Mouse (Mus musculus) retina, postnatal 1 day (tissue): ENCODE measurements around the gene Nol7.

Experiments used
- DNase-seq: peaks from one replicate; pipeline ENCODE4 v3.0.0-alpha.2; 2012

The Nol7 gene

DNA sequence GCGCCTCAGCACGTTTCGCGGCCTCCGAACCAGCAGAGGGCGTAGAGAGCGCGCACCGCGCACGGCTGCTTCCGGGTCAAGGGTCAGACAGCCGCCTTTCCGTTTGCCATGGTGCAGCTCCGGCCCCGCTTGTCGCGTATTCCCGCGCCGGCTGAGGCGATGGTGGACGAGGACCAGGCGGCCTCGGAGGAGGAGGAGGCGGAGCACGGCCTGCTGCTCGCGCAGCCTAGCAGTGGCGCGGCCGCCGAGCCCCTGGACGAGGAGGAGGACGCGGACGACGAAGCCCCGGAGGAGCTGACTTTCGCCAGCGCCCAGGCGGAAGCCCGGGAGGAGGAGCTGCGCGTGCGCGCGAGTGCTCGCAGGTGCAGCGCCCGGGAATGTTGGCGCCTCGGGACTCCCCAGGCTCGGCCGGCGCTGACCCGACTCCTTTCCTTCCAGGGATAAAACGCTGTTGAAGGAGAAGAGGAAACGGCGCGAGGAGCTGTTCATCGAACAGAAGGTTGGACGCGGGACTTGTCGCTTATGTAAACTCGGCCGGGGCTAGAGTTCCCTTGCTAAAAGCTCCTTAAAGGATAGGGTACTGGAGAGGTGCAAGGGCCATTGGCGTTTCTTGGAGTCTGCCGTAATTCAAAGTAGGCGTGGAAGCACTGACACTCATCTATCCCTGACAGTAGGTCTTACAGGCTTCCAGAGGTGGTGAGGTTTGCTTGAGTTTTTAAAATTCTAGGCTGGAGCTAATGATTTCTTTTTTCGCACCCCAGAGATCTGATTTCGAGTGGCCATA lies at the start of gene Nol7:
TSS of gene Nol7 (plus strand) at position 94 of the 784 bp plus-strand sequence.
- DNase-seq: peak; percentile 95

DNA sequence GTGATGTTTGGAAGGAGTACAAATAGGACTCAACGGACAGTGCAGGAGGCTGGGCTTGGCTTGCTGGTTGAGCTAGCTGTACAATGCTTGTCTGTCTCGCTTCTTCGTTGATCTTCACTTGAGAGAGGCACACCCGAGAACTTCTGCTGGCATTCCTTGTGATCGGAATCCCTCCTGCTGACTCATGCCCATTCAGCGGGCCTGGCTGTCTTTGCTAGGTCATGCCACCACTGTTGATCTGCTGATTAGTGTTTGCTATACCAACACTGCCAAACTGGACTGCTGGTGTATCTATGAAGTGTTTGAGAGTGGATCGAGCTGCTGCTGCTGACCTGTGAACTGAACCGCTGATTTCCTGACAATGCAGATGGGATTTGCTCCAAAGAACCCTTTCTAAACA lies 48.8 kb upstream of the Nol7 start:
- no peak for DNase-seq

DNA sequence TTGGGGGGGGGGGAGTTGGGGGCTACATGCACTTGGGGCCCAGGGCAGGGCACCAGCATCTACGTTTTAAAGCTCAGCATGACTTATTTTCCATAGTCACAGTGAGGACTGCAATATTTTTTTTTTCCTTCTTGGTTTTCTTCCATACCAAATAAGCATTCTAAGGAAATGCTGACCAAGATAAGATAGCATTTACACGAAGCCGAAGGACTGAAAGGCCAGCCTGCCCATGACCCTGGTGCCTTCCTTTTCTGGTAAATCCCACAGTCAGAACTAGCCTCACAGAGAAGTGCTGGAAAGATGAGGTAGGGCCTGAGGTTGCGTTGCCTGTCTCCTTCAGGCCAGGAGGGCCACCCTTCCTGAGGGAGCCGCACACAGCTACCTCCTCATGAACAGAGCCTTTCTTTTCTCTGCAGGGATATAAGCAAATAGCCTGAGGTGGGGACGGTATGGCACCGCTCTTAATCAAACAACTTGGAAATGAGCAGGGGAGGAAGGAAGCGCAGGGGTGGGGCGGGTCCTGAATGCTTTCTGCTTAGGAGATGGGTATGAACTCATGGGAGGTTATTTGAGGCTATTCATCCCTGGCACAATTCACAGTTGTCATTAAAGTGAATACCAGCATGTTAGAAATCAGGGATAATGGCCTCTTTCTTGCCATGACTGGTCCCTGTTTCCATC lies 47.6 kb upstream of the Nol7 start:
- DNase-seq: no peak

DNA sequence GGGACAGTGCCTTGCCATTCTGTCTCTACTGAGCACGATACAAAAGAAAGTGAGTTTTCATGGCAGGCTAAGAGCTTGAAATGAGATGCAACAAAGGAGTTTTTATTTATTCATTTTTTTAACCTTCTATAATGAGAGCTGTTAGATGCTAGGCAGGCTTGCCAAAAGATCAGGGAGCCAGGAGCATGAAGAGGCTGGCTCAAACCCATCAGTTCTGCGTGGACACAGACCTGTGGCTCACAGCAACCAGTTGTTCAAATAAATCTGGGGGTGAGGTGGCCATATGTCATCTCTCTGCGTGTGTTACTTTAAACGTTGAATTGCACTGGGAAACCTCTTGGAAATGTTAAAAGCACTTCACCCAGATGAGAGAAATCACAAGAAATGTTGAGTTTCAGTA lies 44.8 kb upstream of the Nol7 start:
- no peak for DNase-seq

DNA sequence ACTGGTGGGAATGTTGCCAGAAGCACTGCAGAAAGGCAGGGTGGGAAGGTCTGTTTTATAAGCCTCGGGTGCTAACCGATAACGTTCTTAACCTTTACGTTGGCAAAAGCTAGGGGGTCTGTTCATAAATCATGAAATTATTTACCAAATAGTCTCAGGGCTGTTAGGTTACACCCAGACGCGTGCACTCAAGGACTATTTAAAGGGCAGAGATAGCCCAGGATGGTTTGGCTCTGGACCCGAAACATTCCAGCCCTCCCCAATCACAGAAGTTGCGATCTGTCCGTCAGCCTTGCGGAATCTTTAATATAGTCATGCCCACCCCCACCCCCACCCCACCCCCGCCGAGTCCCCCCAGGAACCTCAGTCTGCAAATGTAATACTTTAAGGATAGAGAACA lies 43.8 kb upstream of the Nol7 start:
- no peak for DNase-seq

DNA sequence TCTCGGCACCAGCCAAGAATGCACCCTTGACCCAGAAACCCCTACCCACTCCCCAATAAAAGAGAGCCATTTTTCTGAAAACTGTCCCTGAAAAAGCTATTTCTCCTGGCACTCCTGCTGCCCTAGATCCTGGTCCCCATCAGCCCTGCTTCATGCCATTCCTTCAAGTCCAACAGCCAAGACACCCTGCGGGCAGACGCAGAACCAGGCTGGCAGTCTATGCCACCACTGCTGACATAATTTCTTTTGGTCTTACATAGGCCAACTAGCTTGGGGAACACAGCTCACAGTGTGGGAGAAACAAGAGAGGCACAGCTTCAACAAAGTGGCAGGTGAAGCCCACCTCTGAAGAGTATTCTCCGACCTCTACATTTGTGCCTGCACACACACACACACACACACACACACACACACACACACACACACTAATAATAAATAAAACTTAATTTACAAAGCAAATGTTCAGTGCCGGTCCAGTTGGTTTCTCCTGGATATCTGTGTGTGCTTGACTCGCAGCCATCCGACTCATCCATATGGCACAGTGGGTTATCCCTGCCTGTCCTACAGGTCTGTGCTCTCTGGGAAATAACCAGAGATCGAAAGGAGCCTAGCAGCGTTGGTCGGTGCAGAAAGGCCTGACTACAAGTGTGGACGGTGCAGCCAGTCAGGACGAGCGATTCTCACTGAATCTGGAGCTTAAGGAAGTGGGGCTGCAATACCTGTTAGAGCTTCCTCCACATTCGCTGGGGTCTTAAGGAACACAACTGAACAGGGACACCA lies 41.7 kb upstream of the Nol7 start:
- no peak for DNase-seq

DNA sequence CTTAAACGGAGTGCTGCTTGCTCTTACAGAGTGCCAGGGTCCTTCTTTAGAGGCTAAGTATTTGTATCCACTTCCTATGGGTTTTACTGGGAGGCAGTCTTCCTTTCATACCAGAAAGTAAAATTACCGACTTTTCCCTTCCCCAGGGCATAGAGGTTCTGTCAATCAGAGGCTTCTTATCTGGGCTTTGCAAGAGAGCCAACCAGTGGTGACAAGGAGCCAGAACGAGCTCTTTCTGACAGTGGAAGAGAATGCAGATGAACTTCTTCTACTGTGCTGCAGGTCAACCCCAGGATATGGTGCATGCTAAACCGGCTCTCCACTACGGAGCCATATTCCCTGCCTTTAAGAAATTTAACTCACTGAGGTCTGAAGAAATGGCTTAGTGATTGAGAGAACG lies 37.7 kb upstream of the Nol7 start:
- no peak for DNase-seq

DNA sequence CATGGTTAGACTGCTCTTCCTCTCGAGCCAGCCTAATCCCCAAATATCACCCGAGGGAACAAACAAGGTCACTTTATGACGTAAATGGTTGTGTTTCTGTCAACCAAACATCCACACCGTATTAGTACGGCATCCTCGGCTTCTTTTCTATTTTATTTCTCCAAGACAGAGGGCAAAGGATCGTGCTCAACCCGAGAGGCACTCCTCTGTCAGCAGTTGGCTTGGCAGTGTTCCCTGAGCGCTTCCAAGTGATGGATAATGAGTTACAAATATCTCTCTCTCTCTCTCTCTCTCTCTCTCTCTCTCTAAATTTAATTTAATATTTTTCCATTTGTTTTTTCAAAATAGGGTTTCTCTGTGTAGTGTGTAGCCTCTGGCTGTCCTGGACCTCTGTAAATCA lies 35.8 kb upstream of the Nol7 start:
- DNase-seq: no peak

DNA sequence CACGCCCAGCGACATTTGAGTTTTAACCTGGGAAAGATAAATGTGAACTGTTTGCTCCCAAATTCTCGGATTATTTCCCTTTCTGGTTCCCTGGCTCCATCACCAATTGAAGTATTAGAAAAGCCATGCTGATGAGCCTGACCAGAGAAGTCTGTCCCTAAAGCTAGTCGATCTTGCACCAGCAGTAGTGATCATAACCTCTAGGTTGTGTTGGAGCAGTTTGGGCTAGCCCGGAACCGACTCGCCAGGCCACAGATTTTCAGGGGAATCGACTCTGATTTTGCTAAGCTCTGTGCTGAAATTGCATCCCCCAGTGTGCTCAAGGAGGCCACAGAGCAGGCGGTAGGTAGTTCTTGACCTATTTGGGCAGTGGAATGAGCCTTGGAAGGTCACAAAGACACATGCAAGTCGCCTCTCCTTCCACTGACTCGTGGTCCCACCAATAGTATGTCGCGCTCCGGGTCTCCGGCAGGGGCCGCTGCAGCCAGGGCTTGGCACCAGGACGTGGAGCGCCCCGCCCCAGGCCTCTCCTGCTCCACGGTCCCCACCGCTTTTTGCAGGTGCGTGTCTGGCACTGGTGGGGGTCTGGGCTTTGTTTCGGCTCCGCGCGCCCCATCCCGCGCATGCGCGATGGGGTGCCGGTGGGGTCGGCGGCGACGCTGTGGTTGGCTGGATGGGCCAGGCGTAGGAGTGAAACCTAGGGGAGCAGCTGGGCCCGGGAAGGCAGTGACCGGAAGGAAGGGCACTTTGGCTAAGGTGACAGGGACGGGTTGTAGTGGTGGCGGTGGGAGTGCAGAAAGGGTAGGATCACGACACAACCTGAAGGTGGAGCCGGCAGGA lies 33.0 kb upstream of the Nol7 start, which contains the start of gene Sirt5:
TSS of gene Sirt5 (plus strand) at position 512 of the 840 bp plus-strand sequence.
- DNase-seq: peak; percentile 95

DNA sequence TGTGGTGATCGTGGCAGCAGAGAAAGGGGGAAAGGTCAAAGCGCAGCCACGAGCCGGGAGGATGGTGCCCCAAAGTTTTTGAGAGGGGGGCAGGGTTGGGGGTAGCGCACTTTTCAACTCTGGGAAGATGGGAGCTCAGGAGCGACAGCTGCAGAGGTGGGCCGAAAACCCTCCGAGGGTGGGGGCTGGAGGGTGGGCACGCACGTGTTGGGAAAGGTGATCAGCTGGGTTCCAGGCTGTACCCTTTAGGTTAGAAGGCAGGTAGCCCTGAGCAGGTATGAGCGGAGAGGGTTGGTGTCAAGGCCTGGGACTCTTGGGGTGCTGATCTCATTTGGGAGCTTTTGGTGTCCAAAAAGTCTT lies 32.4 kb upstream of the Nol7 start:
- DNase-seq: no peak

DNA sequence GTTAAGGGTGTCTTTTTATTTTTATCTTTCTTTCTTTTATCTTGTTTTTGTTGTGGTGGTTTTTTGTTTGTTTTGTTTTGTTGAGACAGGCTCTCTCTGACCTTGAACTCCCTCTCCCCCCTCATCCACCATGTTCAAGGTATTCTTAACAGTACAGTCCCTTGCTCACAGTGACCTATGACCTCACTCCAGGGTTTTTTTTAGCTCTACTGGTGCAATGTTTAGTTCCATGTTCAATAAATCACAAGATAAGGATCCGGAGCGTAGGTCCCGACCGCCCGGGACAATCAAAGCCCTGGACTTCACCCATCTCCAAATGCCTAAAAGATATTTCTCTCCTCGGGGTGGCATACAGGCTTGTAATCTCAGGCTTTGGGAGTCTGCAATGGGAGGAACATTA lies 28.1 kb upstream of the Nol7 start:
- no peak for DNase-seq

DNA sequence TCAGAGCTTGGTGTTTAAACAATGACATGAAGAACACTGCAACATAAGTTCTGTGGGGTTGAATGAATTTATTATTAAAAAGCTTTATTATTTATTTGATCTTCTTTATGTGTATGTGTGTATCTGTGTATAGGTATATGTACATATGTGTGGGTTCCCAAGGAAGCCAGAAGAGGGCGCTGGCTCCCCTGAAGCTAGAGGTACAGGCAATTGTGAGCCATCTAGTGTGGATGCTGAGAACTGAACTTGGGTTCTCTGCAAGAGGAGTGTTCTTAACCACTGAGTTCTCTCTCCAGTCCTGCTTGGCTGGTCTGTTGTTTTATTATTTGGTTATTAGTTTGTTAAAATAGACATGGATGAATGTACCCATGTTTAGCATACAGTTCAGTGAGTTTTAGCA lies 25.3 kb upstream of the Nol7 start:
- DNase-seq: no peak

DNA sequence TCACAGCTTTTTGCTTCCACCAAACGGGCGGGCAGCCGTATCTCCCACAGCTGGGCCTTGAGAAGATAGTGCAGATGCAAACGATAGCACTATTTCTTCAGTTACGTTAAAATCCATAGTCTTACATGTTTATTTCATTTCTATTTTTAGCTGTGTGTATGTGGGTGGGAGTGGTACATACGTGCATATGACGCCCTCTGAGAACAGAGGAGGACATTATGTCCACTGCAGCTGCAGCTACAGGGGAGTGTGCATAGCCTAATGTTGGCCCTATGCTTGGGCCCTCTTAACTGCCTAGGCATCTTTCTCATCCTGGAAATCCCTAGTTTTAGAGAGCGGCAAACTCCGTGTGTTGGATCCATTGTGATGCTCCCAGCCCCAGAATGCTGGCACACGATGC lies 24.0 kb upstream of the Nol7 start:
- DNase-seq: no peak

DNA sequence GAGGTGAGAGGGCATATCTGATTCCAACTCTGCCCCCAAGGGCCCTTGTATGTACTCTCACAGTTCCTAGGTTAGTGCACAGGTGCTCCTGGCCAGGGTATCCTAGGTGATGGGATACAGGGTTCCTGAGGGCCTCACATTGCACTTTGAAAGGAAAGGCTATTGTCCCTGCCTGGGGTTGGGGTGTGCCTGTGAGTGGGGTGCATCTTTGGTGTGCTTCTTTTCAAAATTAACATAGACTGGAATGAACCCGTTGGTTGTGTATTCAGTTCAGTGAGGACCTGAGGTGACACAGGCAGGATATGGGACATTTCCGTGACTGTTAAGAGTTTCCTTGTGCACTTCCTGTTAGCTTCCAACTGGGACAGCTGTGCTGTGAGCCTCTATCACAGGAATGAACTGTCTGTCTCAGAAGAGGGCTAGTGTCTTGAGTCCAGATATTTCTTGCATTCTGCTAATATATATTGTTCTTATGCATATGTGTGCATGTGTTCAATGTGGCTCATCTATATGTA lies 23.2 kb upstream of the Nol7 start:
- no peak for DNase-seq

DNA sequence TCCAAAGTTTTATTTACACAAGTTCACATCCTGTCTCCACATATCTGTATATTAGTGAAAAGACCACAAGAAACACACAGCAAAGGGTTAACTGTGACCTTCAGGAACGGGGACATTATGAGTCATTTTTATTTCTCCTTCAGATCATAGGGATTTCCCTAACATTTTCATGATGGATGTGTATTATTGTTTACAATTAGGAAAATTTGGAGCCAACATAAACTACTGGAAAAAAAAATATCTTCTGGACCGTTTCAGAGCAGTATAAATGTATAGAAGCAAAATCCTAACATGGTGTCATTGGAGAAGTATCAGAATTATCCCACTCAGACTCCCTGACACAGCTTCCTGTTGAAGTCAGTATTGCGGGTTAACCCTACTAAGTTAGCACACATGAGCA lies 18.2 kb upstream of the Nol7 start:
- DNase-seq: no peak

DNA sequence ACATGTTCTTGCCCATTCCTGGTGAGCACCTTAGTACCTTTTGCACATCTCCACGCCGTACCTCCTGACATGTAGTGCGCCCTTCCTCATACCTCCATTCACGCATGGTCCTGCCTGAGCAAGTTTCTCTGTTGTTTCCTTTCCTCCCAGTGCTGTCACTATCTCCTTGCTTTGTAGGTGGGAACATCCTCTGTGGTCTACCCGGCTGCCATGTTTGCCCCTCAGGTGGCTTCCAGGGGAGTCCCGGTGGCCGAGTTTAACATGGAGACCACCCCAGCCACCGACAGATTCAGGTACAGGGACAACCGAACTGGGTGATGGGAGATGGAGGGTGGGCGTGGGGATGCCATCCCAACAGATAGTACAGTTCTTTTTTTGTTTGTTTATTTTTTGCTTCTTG lies 12.9 kb upstream of the Nol7 start:
- DNase-seq: no peak

DNA sequence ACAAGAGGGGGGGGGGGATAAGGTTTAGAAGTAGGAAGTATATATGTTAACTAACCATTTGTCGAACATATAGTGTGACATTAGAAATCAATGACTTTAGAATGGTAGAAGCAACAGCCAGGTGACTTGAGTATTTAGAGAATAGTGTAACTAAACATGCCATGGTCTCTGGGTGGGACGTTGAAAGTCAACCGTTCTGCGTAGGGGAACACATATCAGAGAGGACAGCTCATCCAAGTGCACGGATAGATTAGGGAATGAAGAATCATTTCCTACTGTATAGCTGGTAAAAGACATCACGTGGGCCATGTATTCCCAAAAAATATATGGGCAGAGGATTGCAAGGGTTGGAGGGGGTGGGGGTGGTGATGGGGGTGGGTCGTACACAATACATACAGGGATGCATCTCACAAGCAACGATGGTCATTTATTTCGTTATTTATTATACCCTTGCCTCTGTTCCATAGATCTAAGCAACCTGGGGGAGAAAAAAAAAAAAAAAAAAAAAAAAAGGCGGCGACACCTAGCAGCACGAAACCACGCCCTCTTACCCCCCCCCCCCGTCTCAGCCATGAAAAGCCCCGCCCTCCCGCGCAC lies 392 bp upstream of the Nol7 start:
- DNase-seq: no peak

DNA sequence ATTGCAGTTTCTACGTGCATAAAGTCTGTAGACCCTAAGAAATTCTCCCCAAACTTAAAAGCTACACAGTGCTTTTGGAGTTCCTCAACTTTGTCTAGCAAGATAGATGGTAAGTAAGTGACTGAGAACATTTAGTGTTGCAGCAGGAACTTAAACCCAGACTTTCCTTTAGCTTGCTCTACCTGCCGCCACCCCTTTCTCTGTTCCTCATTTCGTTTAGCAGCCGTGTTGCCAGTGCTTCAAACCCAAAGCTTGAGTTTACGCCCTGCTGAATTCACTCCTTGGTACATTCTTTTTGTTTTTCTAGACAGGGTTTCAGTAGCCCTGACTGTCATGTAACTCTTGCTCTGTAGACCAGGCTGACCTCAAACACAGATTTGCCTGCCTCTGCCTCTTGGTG lies 1.4 kb downstream of the Nol7 start:
- DNase-seq: no peak

DNA sequence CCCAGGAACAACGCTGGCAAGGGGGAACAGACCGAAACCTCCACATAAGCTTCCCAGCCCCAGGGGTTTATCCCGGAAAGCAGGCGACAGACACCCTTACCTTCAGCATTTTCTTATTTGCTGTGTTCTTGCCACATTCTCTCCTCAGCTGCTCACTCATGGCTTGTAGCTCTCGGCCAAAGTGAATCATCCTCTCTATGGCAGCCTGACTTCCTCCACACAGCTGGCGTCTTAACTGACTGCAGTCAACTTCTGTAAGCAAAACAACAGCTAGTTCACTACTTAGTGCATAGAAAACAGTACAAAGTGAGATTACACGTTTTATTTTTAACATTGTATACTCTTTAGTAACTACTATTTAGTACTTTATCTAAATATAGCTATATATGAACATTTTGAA lies 14.1 kb downstream of the Nol7 start:
- DNase-seq: no peak

DNA sequence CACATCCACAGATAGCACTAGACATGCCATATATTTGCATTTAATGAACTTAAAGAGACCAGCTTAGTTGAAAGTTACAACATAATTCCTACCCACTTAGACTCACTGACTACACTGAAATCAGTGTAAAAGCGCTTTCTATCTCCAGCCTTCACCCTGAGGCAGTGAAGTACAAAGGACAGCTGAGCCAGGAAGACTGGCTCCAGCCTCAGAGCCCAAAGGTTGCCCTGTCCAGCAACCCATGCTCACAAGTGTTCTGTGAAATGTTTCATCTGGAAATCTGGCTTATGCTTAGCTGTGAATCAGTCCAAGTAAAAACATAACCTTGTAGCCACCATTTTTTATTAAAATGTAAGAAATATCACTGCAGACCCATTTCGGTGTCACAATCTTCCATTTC lies 15.4 kb downstream of the Nol7 start:
- DNase-seq: no peak

DNA sequence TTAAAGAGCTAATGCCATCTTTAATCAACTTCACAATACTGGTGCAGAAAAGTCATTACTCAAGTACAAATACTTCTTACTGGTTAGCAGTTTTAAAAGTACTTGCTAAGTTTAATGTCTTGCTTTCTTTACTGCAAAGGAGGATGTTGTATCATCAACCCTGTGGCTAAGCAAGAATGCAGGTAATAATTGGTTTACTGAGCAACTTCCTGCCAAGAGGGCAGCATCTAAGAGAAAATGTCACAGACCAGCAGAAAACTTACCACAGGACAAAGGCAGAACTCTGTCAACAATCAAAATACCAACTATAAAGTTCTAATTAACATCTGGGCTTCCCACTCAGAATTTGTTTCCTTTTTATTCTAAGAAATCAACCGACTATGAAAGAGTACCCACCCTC lies 17.1 kb downstream of the Nol7 start:
- DNase-seq: no peak

DNA sequence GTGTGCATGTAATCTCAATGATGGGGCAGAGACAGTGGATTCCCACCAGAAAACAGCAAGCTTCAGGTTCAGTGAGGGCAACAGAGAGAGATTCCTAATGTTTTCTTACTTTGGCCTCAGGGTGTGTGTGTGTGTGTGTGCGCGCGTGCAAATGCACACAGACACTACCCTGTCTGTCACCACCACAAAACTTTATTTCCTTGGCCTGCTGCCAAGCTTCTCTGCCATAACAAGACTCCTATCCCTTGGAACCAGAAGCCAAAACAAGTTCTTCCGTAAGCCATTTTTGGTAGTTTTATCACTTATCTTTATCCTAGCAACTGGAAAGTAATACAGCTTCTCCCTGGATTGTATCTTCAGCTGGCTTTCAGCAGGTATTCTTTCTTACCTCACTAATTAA lies 30.2 kb downstream of the Nol7 start:
- DNase-seq: no peak
